Mouse (Mus musculus) thymus, adult 2 months (tissue): ENCODE data around the gene Lgr4.

Source experiments
- CTCF ChIP-seq: fragments of 200-500 bp; IDR thresholded peaks from 2 replicates; pipeline ENCODE4 v1.5.1; 2012; ENCODE audit warnings: mild to moderate bottlenecking, control low read depth, low read length, moderate library complexity, borderline replicate concordance; ENCODE audit not compliant: control insufficient read depth, poor library complexity, insufficient read depth; ENCODE audit errors: extremely low read depth
- POLR2A ChIP-seq: fragments of 200-500 bp; IDR thresholded peaks from 2 replicates; pipeline ENCODE4 v1.6.1; 2012; ENCODE audit warnings: mild to moderate bottlenecking, low read length, control low read depth, moderate library complexity; ENCODE audit not compliant: control insufficient read depth, poor library complexity, insufficient read depth; ENCODE audit errors: extremely low read depth

DNA sequence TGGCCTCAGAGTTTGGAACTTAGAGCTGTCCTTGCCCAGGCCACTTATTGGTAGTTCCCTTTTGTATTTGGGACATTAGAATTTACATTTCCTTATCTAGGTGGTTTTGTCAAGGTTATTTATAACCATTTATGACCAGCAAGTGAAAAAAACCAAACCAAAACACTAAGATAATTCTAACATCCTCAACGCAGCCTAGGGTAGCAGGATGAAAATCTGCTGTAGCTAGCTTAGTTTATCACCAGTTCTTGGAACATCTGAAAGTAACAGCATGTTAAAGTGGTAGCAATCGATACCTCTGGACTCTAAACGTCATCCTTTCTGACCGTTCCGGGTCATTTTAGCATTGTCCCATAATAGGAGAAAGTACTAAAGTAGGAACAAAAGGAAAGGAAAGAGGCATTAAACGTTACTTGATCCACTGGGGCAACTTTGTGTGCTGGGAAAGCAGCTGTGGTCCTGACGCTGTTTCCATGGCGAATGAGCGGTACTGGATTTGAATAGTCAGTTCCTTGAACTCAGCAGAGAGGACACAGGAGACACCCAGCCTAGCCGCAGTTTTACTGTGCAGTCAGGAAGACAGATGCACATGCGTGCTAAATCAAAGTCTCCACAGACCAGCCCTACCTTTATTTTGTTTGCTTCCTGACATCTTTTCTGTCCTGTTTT lies 42.1 kb downstream of the Lgr4 start:
- TF ChIP-seq CTCF: no peak
- TF ChIP-seq POLR2A: no peak
